Mouse (Mus musculus) kidney, postnatal 0 days (tissue): Measurements from ENCODE around the gene Spon1. TPM values are rescaled to one million over a fixed set of nuclear protein-coding genes. Genes with fewer than 3 reads are reported as not detected.

ENCODE experiments used
- ATAC-seq: fragments of 200-750 bp; cut with Nextera tagmentation; replicated peaks from 2 replicates; pipeline ENCODE4 v1.8.0; 2017; ENCODE audit warnings: low read depth, moderate number of reproducible peaks, moderate TSS enrichment, moderate library complexity; ENCODE audit not compliant: low FRiP score
- DNase-seq: peaks from one replicate; pipeline ENCODE4 v3.0.0-alpha.2; 2016; ENCODE audit warnings: low spot score
- H3K27ac ChIP-seq: fragments of 300-500 bp; sonication (generic); 2 replicates; pipeline ENCODE4 v1.5.1; 2014; ENCODE audit warnings: mild to moderate bottlenecking
- H3K27me3 ChIP-seq: fragments of 300-500 bp; sonication (generic); 2 replicates; pipeline ENCODE4 v1.6.1; 2014; ENCODE audit warnings: low read length, mixed read lengths; ENCODE audit not compliant: insufficient read depth
- H3K36me3 ChIP-seq: fragments of 300-500 bp; sonication (generic); 2 replicates; pipeline ENCODE4 v1.6.1; 2014; ENCODE audit warnings: low read length, mixed read lengths; ENCODE audit not compliant: insufficient read depth
- H3K4me1 ChIP-seq: fragments of 300-500 bp; sonication (generic); replicated peaks from 2 replicates; pipeline ENCODE4 v1.6.1; 2014; ENCODE audit warnings: antibody characterized with exemption, low read length, mixed read lengths; ENCODE audit not compliant: insufficient read depth
- H3K4me2 ChIP-seq: fragments of 300-500 bp; sonication (generic); 2 replicates; pipeline ENCODE4 v1.6.1; 2014; ENCODE audit warnings: mild to moderate bottlenecking, low read length, moderate library complexity, mixed read lengths
- H3K4me3 ChIP-seq: fragments of 300-500 bp; sonication (generic); replicated peaks from 2 replicates; pipeline ENCODE4 v1.5.1; 2014; ENCODE audit warnings: low read depth, low read length
- H3K9ac ChIP-seq: fragments of 300-500 bp; sonication (generic); 2 replicates; pipeline ENCODE4 v1.6.1; 2014; ENCODE audit warnings: low read depth, low read length
- H3K9me3 ChIP-seq: fragments of 300-500 bp; sonication (generic); replicated peaks from 2 replicates; pipeline ENCODE4 v1.6.1; 2016; ENCODE audit warnings: low read length, inconsistent platforms, mixed read lengths
- CTCF ChIP-seq: IDR thresholded peaks from 2 replicates; pipeline ENCODE4 v1.5.1; 2016; ENCODE audit warnings: antibody characterized with exemption, low read depth, mild to moderate bottlenecking, moderate library complexity
- WGBS: fragments of 180-500 bp; shearing (Covaris S2); extraction: QIAGEN DNeasy Blood & Tissue Kit; methylation state at CpG from one replicate; pipeline ENCODE4 v1.1.7; 2014; 5-methylcytosine and 5-hydroxymethylcytosine counted together
- polyA plus RNA-seq: library from polyadenylated mRNA; unstranded; fragments of >200 nt; fragmentation: Nextera tagmentation; extraction: Ambion mirVana; gene quantifications from 2 replicates; pipeline ENCODE4 v1.2.1, GENCODE M21; 2015

Gene Spon1
- polyA plus RNA-seq, 1 experiment from 2014 or later: 12.1 TPM

DNA sequence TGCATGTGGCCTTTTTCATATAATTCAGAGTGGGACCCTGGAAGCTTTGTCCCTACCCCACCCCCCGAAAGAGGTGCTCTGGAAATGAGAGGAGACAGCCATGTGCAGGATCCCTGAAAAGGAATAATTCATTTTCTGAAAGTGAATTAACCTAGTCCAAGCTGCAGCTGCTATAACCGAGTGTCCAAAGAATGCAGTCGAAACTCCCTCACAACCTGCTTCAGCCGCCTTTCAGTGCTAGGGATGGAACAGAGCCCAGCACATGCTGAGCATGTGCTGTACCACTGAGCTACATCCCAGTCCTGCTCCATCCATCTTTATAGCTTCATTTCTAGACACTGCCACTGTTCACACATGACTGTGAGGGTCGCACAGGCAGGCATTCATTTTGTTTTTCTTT, 79.4 kb downstream of the Spon1 start:
- Histone ChIP-seq H3K4me1 (no peaks in the 10 kb centered on the region), H3K4me2 (no peak overlapping the region), H3K27ac (no peak overlapping the region), H3K9me3 (no peaks in the 10 kb centered on the region), H3K27me3 (no peaks in the 10 kb centered on the region), H3K36me3 (no peaks in the 10 kb centered on the region), H3K4me3 (no peak overlapping the region), H3K9ac (no peak overlapping the region)
- no peak for TF ChIP-seq CTCF
- 69% methylated on average over 5 of the region's 5 CpGs for WGBS
- DNase-seq: no peak
- ATAC-seq: no peak

DNA sequence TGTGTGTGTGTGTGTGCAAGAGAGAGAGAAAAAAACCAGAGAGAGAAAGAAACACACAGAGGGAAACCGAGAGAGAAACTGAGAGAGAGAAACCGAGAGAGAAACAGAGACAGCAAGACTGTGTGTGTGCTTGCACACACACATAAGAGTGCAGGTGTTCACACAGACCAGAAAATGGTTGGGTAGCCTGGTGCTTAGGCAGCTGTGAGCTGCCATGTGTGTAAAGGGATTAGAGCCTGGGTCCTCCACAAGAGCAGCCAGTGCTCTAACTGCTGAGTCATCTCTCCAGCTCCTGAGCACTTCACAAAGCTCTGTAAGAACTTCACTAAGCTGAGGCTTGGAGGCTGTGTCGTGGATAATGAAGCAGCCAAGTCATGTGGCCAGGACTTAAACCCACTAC, 80.8 kb downstream of the Spon1 start:
- H3K4me2 ChIP-seq: no peak overlapping the region
- no peaks in the 10 kb centered on the region for H3K4me1 ChIP-seq
- no peak for TF ChIP-seq CTCF
- no peak overlapping the region for H3K4me3 ChIP-seq
- ATAC-seq (no peak), DNase-seq (no peak)
- H3K36me3 ChIP-seq: no peaks in the 10 kb centered on the region
- H3K27ac ChIP-seq: no peak overlapping the region
- H3K9me3 ChIP-seq: no peaks in the 10 kb centered on the region
- H3K9ac ChIP-seq: no peak overlapping the region
- no peaks in the 10 kb centered on the region for H3K27me3 ChIP-seq
- 59% methylated on average over 3 of the region's 3 CpGs for WGBS

GRCm38 (mm10) chr7:113847041-113847819, 81.4 kb downstream of the Spon1 start:
- Histone ChIP-seq H3K9me3 (no peaks in the 10 kb centered on the region), H3K4me2 (no peak overlapping the region), H3K27ac (no peak overlapping the region), H3K9ac (no peak overlapping the region), H3K36me3 (no peaks in the 10 kb centered on the region), H3K4me3 (no peak overlapping the region), H3K4me1 (no peaks in the 10 kb centered on the region), H3K27me3 (no peaks in the 10 kb centered on the region)
- no peak for DNase-seq
- 69% methylated on average over 7 of the region's 7 CpGs for WGBS
- no peak for ATAC-seq
- TF ChIP-seq CTCF: no peak

DNA sequence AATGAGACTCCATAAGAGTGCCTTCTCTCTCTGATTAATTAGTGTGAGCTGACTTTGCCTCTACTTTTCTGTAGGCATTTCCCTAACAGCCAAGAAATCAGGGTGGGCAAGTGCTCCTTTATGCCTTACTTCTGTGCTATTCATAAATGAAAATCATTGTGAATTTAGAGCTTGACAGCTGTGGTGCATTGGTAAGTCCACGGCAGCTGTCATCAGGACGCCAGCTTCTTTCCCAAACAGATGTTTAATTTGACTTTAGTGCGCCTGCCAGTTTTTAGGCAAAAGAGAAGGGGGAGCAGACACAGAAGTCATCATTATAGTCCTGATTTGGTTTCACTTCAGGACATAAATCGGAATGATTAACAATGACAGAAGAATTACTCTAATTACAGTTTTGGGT, 84.6 kb downstream of the Spon1 start:
- H3K9ac ChIP-seq: no peak overlapping the region
- no peaks in the 10 kb centered on the region for H3K27me3 ChIP-seq
- H3K36me3 ChIP-seq: no peaks in the 10 kb centered on the region
- H3K4me2 ChIP-seq: no peak overlapping the region
- H3K4me1 ChIP-seq: no peaks in the 10 kb centered on the region
- TF ChIP-seq CTCF: no peak
- no peak overlapping the region for H3K27ac ChIP-seq
- no peak overlapping the region for H3K4me3 ChIP-seq
- ATAC-seq (no peak), DNase-seq (no peak)
- WGBS: 43% methylated on average over 4 of the region's 4 CpGs
- H3K9me3 ChIP-seq: no peaks in the 10 kb centered on the region

DNA sequence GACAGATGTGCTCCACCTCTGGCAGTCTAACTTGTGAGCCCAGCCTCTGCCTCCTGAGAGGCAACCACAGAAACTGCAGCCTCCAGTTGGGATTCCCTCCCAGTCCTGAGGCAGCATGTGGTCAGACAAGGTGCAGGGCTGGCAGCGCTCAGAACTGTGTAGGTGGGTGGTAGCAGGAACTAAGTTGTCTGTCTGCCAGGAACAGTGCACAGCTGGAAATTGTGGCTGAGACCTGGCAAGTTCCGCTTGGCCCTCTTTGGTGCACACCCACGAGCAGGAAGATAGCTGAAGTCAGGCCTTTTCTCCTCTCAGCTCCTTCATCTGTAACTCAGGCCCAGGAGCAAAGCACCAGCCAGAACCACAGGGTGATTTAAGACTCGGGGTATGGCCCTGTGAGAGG, 89.6 kb downstream of the Spon1 start:
- H3K4me2 ChIP-seq: no peak overlapping the region
- no peaks in the 10 kb centered on the region for H3K27me3 ChIP-seq
- no peak overlapping the region for H3K27ac ChIP-seq
- H3K36me3 ChIP-seq: no peaks in the 10 kb centered on the region
- H3K4me1 ChIP-seq: no peaks in the 10 kb centered on the region
- TF ChIP-seq CTCF: no peak
- H3K9me3 ChIP-seq: no peaks in the 10 kb centered on the region
- no peak overlapping the region for H3K4me3 ChIP-seq
- DNase-seq (no peak), ATAC-seq (no peak)
- no peak overlapping the region for H3K9ac ChIP-seq
- WGBS: 73% methylated on average over 4 of the region's 4 CpGs

DNA sequence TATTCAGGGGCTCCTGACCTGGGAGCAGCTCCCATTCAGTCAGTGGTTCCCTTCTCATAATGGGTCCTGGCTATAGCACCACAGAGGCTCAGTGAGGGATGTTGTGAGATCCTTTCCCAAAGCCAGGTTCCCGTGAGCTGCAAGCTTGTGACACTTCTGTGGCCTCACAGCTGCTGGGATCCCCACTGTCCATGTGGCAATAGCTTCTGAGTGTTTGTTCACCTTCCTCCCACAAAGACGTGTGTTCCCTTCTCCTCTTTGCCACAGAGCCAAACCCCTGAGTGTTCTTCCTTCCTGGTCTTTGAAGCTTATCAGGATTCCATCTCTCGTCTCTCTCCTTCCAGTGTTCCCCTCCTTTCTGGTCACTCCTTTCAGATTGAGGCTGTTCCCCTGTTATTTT, 90.3 kb downstream of the Spon1 start:
- no peak for DNase-seq
- Histone ChIP-seq H3K4me2 (no peak overlapping the region), H3K4me1 (no peaks in the 10 kb centered on the region), H3K9me3 (no peaks in the 10 kb centered on the region), H3K27ac (no peak overlapping the region), H3K9ac (no peak overlapping the region), H3K27me3 (no peaks in the 10 kb centered on the region), H3K4me3 (no peak overlapping the region), H3K36me3 (no peaks in the 10 kb centered on the region)
- TF ChIP-seq CTCF: no peak
- no peak for ATAC-seq
- WGBS: 62% methylated on average over 3 of the region's 3 CpGs

GRCm38 (mm10) chr7:113859480-113859881, 93.7 kb downstream of the Spon1 start:
- Histone ChIP-seq H3K4me3 (no peak overlapping the region), H3K9ac (no peak overlapping the region), H3K4me2 (no peak overlapping the region), H3K36me3 (no peaks in the 10 kb centered on the region), H3K27me3 (no peaks in the 10 kb centered on the region), H3K4me1 (no peaks in the 10 kb centered on the region), H3K27ac (no peak overlapping the region), H3K9me3 (no peaks in the 10 kb centered on the region)
- TF ChIP-seq CTCF: no peak
- DNase-seq (peak; percentile 74), ATAC-seq (no peak)
- WGBS: 58% methylated on average over 5 of the region's 5 CpGs
